In genomic region chr6:116037281-116037831, GRCm38 (mm10) we compare ENCODE assay signal across 14 mouse cellular contexts. TPM values are rescaled to one million over a fixed set of nuclear protein-coding genes. Genes with fewer than 3 reads are reported as not detected.
A peak's percentile ranks its signal among the peaks of the same experiment; 100 is the strongest.
DNase-seq lines count a peak whose midpoint lies in the region; ATAC-seq and TF ChIP-seq lines count a peak whose summit lies in the region.
"Had no signal": no experiment of that assay in that cellular context is flagged by ENCODE, and none has a peak within 500 bp of the region (broad histone marks: within the 10 kb centered on the region; RNA-seq: fewer than 3 reads in every experiment).

No protein-coding gene starts in this region.

- H3K79me2 ChIP-seq in heart, adult 2 months (replicated peaks; ENCODE audit: control insufficient read depth, insufficient read depth, low read length) = peaks cover 6% of the 10 kb centered on the region

- no peak overlapping the region for H3K27ac ChIP-seq in heart, adult 2 months
- no peak overlapping the region for H3K27ac ChIP-seq in midbrain, embryonic 15.5 days
- H3K27ac ChIP-seq: heart, embryonic 10.5 days; kidney, embryonic 15.5 days had no signal

- peak; percentile 41 to 84 for DNase-seq in adrenal gland, adult (ENCODE audit: inconsistent age in 2 of 2, low spot score in 1 of 2)
- no peak for DNase-seq in adrenal gland, postnatal 4 days (ENCODE audit: low spot score in 2 of 2)
- peak; percentile 86 for DNase-seq in heart, adult 11 months
- no peak for DNase-seq in heart, adult 2 months
- DNase-seq in lung, postnatal 36 days = peak; percentile 44
- DNase-seq in lung, adult 18-20 months = no peak
- DNase-seq in yolk sac, embryonic 10.5 days (ENCODE audit: low spot score) = no peak
- DNase-seq: cerebellum, adult 9-10 months; lung, embryonic 14.5 days; right cerebral cortex, postnatal 14 days; thymus, postnatal 36 days had no signal

- TF ChIP-seq CTCF in heart, adult 2 months (IDR thresholded peaks at IDR 0.05) = no peak

- no peak overlapping the region for H3K9ac ChIP-seq in heart, adult 2 months (ENCODE audit: low read depth, low read length)
- H3K9ac ChIP-seq in midbrain, embryonic 15.5 days = no peak overlapping the region
- H3K9ac ChIP-seq: kidney, embryonic 15.5 days; lung, embryonic 14.5 days had no signal

- H3K9me3 ChIP-seq in midbrain, embryonic 15.5 days = no peaks in the 10 kb centered on the region
- H3K9me3 ChIP-seq: heart, embryonic 10.5 days; kidney, embryonic 15.5 days had no signal

- no peak for TF ChIP-seq EP300 in heart, adult 2 months (IDR thresholded peaks at IDR 0.05; ENCODE audit: insufficient read depth, low read depth, low read length)

- no peak for TF ChIP-seq POLR2A in heart, adult 2 months (IDR thresholded peaks at IDR 0.05; ENCODE audit: insufficient read depth, low read depth, low read length)

- H3K27me3 ChIP-seq in heart, adult 2 months (ENCODE audit: control insufficient read depth, insufficient read depth, low read length) = no peaks in the 10 kb centered on the region
- no peaks in the 10 kb centered on the region for H3K27me3 ChIP-seq in midbrain, embryonic 15.5 days (replicated peaks)
- H3K27me3 ChIP-seq: kidney, embryonic 15.5 days had no signal

- H3K4me2 ChIP-seq in midbrain, embryonic 15.5 days = no peak overlapping the region
- H3K4me2 ChIP-seq: kidney, embryonic 15.5 days; lung, embryonic 14.5 days had no signal

- intact Hi-C loops in heart, adult 2 months (cut with DNase I) = no loop called here

- peaks cover 7% of the 10 kb centered on the region for H3K4me1 ChIP-seq in heart, adult 2 months (ENCODE audit: control insufficient read depth, insufficient read depth, low read length)
- 0 out of 2 replicates have a peak, but pooled peaks cover 6% of the 10 kb centered on the region for H3K4me1 ChIP-seq in midbrain, embryonic 15.5 days
- H3K4me1 ChIP-seq: kidney, embryonic 15.5 days had no signal

- H3K36me3 ChIP-seq in heart, adult 2 months (ENCODE audit: control insufficient read depth, insufficient read depth, low read length) = peaks cover 36% of the 10 kb centered on the region
- H3K36me3 ChIP-seq in midbrain, embryonic 15.5 days (replicated peaks) = no peaks in the 10 kb centered on the region
- H3K36me3 ChIP-seq: heart, embryonic 10.5 days had no signal

- H3K4me3 ChIP-seq in heart, adult 2 months = no peak overlapping the region
- no peak overlapping the region for H3K4me3 ChIP-seq in midbrain, embryonic 15.5 days
- H3K4me3 ChIP-seq: heart, embryonic 10.5 days; kidney, embryonic 15.5 days had no signal

- 73% methylated on average over 5 of the region's 5 CpGs for WGBS in heart, adult 2 months
- 88% methylated on average over 5 of the region's 5 CpGs for WGBS in midbrain, embryonic 15.5 days

- ATAC-seq in midbrain, embryonic 15.5 days (replicated peaks) = no peak

RNA-seq across cellular contexts. Expression of gene Plxnd1, which starts 42.6 kb away (rescaled TPM):
- total RNA-seq in adrenal gland, postnatal 4 days (2021) = 100 to 1,000 TPM; 237 to 271 TPM
- 10 to 100 TPM; 58.8 to 90.6 TPM for total RNA-seq in heart, adult 2 months (2021)
- polyA plus RNA-seq in heart, adult 2 months (2012; rRNA removed) = 79.9 and 102 TPM in 2 replicates
- 8.0 and 8.3 TPM in 2 replicates for polyA plus RNA-seq in midbrain, embryonic 15.5 days (2015; fragmentation: Nextera tagmentation; extraction: Ambion mirVana)

Comparison
In these comparisons a context has a peak if more than half of its experiments do, and no peak if none do; other contexts are left out.
1. DNase-seq: peak in adrenal gland, adult (2 of 2), heart, adult 11 months (single experiment) and lung, postnatal 36 days (single experiment); none in adrenal gland, postnatal 4 days (0 of 2), heart, adult 2 months (0 of 2), lung, adult 18-20 months (0 of 2) and yolk sac, embryonic 10.5 days (single experiment).